Mouse (Mus musculus): ENCODE data around the gene 7530416G11Rik.

DNA sequence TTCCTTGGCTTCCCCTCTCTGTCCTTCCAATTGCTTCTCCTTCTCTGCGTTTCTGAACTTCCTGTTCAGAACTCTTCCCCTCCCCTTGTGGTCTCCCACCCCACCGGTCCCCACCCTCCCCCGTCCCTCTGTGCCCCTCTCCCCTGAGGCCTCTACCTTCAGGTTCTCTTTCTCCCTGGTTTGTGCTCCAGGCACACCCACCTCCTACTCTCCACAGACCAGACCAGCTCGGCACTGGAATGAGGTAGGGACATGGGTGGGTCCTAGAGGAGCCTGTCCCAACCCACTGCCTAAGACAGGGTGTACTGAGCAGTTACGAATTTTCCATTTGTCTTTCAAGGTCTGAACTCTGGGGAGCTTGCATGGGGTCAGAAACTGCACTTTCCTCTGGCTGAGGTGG lies 23.1 kb downstream of the 7530416G11Rik start:
- TF ChIP-seq CTCF (conservative IDR thresholded peaks at IDR 0.05 in 1 of 2, IDR thresholded peaks at IDR 0.05 in 1 of 2; ENCODE audit: low read depth in 2 of 2, low read length in 2 of 2): no peak
- TF ChIP-seq MAZ (IDR thresholded peaks at IDR 0.05; ENCODE audit: low read depth, low read length): no peak
- no peak for TF ChIP-seq TBP (conservative IDR thresholded peaks at IDR 0.05; ENCODE audit: low read depth, low read length)
